Mouse (Mus musculus) brown adipose tissue, adult 24 weeks (tissue): ENCODE data around the gene Nt5dc2. TPM values are rescaled to one million over a fixed set of nuclear protein-coding genes. Genes with fewer than 3 reads are reported as not detected.

Experiments
- H3K27ac ChIP-seq: fragments of 200-500 bp; replicated peaks from 2 replicates; pipeline ENCODE4 v1.5.1; 2012; ENCODE audit warnings: low read depth, mild to moderate bottlenecking, low read length
- H3K4me1 ChIP-seq: fragments of 200-500 bp; 2 replicates; pipeline ENCODE4 v1.6.1; 2012; ENCODE audit warnings: low read length, mixed read lengths; ENCODE audit not compliant: control insufficient read depth, insufficient read depth, insufficient read length
- H3K4me3 ChIP-seq: fragments of 200-500 bp; 2 replicates; pipeline ENCODE4 v1.5.1; 2012; ENCODE audit warnings: low read depth, mild to moderate bottlenecking, low read length, moderate library complexity; ENCODE audit not compliant: insufficient read depth
- polyA plus RNA-seq: library from polyadenylated mRNA; stranded (reverse); fragments of >200 nt; gene quantifications from 2 replicates; pipeline ENCODE4 v1.2.4, GENCODE M21; 2012; ENCODE audit not compliant: missing spikeins, insufficient read depth, insufficient read length

The Nt5dc2 gene
- polyA plus RNA-seq, 1 experiment, result 2.5 TPM

DNA sequence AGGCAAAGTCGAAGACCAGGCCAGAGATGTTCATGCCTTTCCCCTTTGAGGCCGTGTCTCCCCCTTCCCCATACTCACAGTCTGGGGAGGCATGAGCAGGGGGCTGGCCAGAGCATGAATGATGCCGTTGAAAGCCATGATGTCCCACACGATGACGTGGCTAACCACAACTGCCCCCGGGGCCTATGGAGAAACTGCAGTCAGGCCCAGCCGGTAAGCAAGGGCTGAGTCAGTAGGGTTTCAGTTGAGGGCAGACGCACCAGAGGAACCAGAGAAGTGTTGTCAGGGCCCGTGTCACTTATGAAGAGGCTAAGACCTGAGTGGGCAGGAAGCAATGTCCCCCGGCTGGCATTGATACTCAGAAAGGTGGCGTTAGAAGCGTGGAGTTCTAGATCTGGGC lies 8.8 kb downstream of the Nt5dc2 start:
- Histone ChIP-seq H3K27ac (no peak overlapping the region), H3K4me3 (no peak overlapping the region), H3K4me1 (no peaks in the 10 kb centered on the region; the same call in 1 of the 2 replicates)

GRCm38 (mm10) chr14:31140141-31140540 lies 9.3 kb downstream of the Nt5dc2 start:
- H3K4me3 ChIP-seq, result no peak overlapping the region
- H3K27ac ChIP-seq, result no peak overlapping the region
- no peaks in the 10 kb centered on the region; the same call in 1 of the 2 replicates for H3K4me1 ChIP-seq

GRCm38 (mm10) chr14:31141011-31141410 lies 10.2 kb downstream of the Nt5dc2 start:
- H3K4me3 ChIP-seq, result no peak overlapping the region
- H3K27ac ChIP-seq, result no peak overlapping the region
- no peaks in the 10 kb centered on the region; the same call in 1 of the 2 replicates for H3K4me1 ChIP-seq

DNA sequence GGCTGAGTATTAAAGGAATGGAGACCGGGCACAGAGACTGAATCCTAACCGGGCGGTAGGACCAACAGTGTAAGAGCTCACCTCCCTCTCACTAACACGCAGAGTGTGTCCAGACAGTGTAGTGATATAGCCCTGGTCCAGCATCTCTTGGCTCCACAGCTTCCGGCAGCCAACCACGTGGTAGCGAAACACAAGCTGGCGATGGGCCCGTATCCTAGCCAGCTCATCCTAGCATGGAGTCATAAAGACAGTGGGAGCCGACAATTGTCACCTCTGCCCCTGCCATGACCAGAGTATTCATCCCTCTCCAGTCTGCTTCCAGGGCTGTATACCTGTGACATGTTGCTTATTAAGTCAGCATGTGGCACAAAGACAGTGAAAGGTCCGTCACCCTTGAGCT lies 14.8 kb downstream of the Nt5dc2 start:
- no peak overlapping the region for H3K27ac ChIP-seq
- H3K4me1 ChIP-seq, result no peaks in the 10 kb centered on the region
- H3K4me3 ChIP-seq, result no peak overlapping the region

DNA sequence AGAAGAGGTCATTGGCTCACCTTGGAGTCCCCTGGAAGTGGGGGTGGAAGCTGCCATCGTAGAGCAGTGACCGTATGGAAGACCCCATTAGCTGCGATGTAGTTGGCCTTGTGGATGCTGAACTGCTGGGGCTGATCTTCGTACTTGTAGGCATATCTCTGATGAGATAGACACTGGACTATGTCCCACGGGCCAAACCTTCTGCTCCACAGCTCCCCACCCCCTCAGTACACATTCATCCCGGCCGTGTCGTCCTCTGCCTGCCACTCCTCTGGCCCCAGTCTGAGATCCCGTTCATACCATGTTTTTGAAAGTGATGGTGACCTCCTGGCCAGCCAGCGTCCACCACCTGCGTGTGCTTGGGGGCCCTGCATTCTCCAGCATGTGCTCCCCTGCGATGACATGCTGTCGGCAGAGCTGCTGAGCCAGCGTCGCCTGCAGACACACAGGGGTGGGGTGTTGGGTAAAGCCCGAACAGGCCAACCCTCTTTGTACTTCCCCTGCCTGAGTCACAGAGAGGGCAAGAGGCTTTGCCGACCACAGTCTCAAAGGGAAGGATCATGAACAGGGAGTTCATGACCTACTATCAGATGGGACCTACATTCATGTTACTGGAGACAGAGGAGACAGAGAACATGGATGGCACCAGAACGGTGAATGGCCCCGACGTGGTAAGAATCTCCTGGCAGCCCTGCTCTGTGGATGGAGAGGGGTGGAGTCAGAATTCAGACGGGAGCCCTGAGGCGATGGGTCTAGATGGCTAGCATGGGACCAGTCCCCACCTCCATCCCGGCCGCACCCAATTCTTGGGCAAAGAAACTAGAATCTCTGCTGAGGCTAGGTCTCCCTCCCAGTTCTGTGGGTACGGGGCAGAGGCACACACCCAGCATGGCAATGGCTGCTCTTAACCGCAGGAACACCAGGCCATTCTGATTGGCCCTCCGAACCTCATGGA lies 29.6 kb downstream of the Nt5dc2 start:
- H3K4me1 ChIP-seq, result peaks cover 5% of the 10 kb centered on the region
- H3K27ac ChIP-seq, result no peak overlapping the region
- no peak overlapping the region for H3K4me3 ChIP-seq

DNA sequence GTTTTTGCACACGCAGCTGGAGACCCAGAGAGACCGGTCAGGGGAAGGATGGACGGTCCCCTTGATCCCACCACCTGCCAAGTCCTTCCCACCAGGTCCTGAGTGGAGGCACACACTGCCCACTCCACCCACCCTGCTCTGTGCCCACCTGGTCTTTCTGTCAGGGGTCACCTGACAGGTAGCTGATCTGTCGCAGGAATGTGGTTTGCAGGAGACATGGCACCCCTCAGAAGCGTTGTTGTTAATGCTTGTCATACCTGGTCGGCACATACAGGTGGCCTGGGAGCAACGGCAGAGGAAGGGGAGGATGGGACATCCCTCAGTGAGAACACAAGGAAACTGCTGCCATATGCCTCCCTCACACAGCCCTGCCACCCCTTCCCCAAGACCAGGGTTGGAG lies 30.3 kb downstream of the Nt5dc2 start:
- peaks cover 6% of the 10 kb centered on the region for H3K4me1 ChIP-seq
- H3K4me3 ChIP-seq, result no peak overlapping the region
- no peak overlapping the region for H3K27ac ChIP-seq

- Histone ChIP-seq H3K4me1 (peaks cover 8% of the 10 kb centered on the region), H3K4me3 (no peak overlapping the region), H3K27ac (no peak overlapping the region)
Measured at GRCm38 (mm10) chr14:31161638-31162037, 30.8 kb downstream of the Nt5dc2 start.

DNA sequence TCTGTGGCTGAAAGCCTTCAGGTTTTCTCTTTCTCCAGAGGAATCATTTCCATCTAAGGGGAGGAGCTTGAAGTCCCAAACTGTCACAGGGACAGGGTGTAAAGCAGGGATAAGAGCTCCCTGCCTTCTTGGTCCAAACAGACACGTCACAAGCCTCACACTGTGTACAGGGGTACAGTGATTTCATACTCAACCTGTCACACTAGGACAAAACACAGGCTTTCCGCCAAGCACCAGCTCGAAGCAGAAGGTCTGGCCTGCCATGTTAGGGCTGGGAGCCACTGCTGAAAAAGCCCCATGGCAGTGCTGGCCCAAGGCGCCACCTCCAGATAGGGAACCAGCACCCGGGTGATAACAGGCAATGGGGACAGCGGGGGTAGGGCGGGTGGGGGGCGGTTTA lies 33.2 kb downstream of the Nt5dc2 start:
- Histone ChIP-seq H3K4me1 (peaks cover 12% of the 10 kb centered on the region), H3K27ac (no peak overlapping the region), H3K4me3 (no peak overlapping the region)

GRCm38 (mm10) chr14:31165010-31165409 lies 34.2 kb downstream of the Nt5dc2 start:
- no peak overlapping the region for H3K4me3 ChIP-seq
- H3K27ac ChIP-seq, result no peak overlapping the region
- peaks cover 12% of the 10 kb centered on the region for H3K4me1 ChIP-seq

GRCm38 (mm10) chr14:31165458-31165857 lies 34.6 kb downstream of the Nt5dc2 start:
- Histone ChIP-seq H3K27ac (0 out of 2 replicates have a peak overlapping the region, but pooled peaks have one; percentile 5), H3K4me3 (no peak overlapping the region), H3K4me1 (peaks cover 12% of the 10 kb centered on the region)

DNA sequence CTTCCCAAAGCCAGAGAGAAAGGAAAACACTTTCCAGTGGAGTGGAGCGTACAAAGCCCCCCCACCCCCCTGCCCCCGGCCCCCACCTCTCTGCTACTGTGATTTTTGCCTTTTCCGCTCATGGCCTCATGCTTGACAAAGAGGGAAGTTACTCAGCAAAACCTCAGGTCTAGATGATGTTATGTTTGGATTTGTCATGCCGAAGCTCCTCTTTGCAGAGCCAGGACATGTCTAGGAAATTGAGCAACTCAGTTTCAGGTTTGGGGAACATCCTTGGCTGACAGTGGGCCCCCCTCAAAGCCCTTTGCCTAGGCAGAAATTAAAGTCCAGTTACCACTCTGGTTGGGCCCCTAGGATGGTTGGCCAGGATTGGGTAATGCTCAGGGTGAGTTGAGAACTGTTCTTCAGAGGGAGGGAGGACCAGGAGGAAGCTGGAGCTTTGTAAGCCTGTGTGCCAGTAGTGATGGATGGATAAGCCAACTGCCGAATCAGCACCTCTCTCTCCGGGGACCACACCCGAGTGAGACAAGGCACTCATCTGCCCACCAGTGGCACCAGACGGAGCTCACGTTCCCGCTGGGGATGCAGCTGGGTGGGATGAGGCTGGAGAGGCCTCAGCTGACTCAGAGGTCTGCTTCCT lies 35.3 kb downstream of the Nt5dc2 start:
- Histone ChIP-seq H3K4me1 (peaks cover 12% of the 10 kb centered on the region), H3K27ac (peak overlapping the region; percentile 95), H3K4me3 (peak overlapping the region; percentile 73)

DNA sequence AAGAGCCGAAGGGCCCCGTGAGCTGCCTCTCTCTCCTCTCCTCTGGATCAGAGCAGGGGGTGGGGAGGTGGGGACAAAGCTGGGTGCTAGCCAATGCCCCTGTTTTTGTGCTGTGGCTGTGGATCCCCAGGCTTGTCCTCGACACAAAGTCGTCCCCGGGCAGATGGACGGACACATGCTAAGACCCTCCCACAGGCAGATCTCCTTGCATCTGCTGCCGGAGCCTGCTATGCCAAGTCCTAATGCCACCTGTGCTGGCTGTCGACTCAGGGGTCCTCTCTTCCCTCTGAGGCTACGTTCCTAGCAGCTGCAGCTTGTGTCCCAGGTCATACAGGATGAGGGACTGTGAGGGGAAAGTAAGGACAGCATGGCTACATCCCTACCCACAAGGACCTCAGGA lies 36.0 kb downstream of the Nt5dc2 start:
- Histone ChIP-seq H3K4me1 (peaks cover 12% of the 10 kb centered on the region), H3K27ac (peak overlapping the region; percentile 95), H3K4me3 (peak overlapping the region; percentile 73)

- Histone ChIP-seq H3K27ac (peak within 1 kb of the TSS; percentile 95), H3K4me3 (peak within 1 kb of the TSS; percentile 73), H3K4me1 (peaks cover 18% of the 10 kb centered on the region)
Measured at GRCm38 (mm10) chr14:31168425-31168824, 37.6 kb downstream of the Nt5dc2 start, which contains the start of gene Stab1. TSS of gene Stab1 (minus strand) at chr14:31168641.

- H3K27ac ChIP-seq, result 0 out of 2 replicates have a peak overlapping the region, but pooled peaks have one; percentile 6
- H3K4me1 ChIP-seq, result peaks cover 18% of the 10 kb centered on the region
Measured at GRCm38 (mm10) chr14:31169508-31169907, 38.7 kb downstream of the Nt5dc2 start.

GRCm38 (mm10) chr14:31170963-31171362 lies 40.1 kb downstream of the Nt5dc2 start:
- H3K4me1 ChIP-seq, result peaks cover 13% of the 10 kb centered on the region; the same call in 1 of the 2 replicates
- H3K4me3 ChIP-seq, result no peak overlapping the region
- H3K27ac ChIP-seq, result no peak overlapping the region

More at GRCm38 (mm10) chr14:31169508-31169907, 38.7 kb downstream of the Nt5dc2 start:
- H3K4me3 ChIP-seq, result no peak overlapping the region
